ENCODE assay signal across 7 mouse cellular contexts in the genomic region with DNA sequence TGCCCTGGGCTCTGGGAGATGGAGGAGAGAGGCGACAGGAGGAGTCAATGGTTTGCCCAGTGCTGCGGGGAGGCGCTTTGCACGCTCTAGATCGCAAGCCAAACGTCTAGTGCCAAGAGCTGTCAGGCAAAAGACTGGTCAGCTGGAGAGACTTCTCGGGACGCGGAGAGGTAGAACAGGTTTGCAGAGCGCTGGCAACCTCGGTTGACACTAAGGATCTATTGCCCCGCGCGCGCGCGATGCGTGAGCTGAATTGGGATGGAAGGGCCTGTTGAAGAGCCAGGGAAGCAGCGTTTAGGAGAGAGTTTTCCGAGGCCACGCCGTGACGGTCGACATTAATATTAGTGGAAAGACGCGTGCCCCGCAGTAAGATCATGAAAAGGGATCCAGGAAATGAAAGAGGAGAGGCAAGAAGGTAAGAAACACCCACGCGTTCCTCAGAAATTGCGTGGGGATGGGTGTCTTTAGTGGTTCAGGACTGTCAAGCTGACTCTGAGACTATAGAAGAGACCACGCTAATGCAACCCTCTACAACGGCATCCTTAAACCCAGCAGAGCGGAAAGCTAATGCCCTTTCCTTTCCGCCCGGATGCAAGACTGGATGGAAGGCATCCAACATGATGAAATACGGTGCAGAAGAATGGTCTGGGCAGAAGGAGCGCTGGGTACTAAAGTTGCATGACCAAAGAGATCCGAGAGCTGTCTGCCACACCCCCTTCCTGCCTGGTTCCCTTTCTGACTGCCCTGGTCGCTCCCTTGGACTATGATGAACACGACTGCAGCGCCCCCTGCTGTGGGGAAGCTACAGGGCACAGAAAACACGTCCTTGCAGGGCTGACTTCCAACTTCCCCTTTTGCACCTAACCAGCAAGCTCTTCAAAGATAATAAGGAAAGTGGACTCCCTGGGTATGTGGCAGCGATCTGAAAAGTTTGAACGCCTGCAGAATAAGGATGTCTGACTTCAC. TPM values are rescaled to one million over a fixed set of nuclear protein-coding genes. Genes with fewer than 3 reads are reported as not detected.
A peak's percentile ranks its signal among the peaks of the same experiment; 100 is the strongest.
DNase-seq lines count a peak whose midpoint lies in the region; ATAC-seq lines count a peak whose summit lies in the region.

No protein-coding gene starts in this region.

- DNase-seq in adrenal gland, postnatal 10 days, result peak; percentile 97
- DNase-seq in embryonic facial prominence, embryonic 10.5 days (ENCODE audit: low spot score), result peak; percentile 95
- peak; percentile 81 for DNase-seq in kidney, adult 11 months
- peak; percentile 97 for DNase-seq in limb, embryonic 10.5 days (ENCODE audit: low spot score)
- DNase-seq in spleen, adult 12 weeks (ENCODE audit: low spot score), result peak; percentile 60

- under 1% methylated on average over 44 of the region's 44 CpGs for WGBS in embryonic facial prominence, embryonic 10.5 days
- 1% methylated on average over 44 of the region's 44 CpGs for WGBS in limb, embryonic 10.5 days
- under 1% methylated on average over 44 of the region's 44 CpGs for WGBS in midbrain, embryonic 13.5 days

- peak overlapping the region; percentile 84 for H3K9ac ChIP-seq in midbrain, embryonic 13.5 days (replicated peaks)

- H3K4me2 ChIP-seq in midbrain, embryonic 13.5 days (replicated peaks), result peak overlapping the region; percentile 71

- H3K9me3 ChIP-seq in embryonic facial prominence, embryonic 10.5 days, result no peaks in the 10 kb centered on the region
- no peaks in the 10 kb centered on the region for H3K9me3 ChIP-seq in limb, embryonic 10.5 days (replicated peaks)
- H3K9me3 ChIP-seq in midbrain, embryonic 13.5 days, result no peaks in the 10 kb centered on the region

- peak; percentile 81 for ATAC-seq in granulocyte monocyte progenitor cell, adult 5-6 weeks (replicated peaks; ENCODE audit: poor library complexity, severe bottlenecking)
- peak; percentile 80 for ATAC-seq in midbrain, embryonic 13.5 days

- peaks cover 9% of the 10 kb centered on the region for H3K27me3 ChIP-seq in embryonic facial prominence, embryonic 10.5 days (replicated peaks; ENCODE audit: low read depth, poor library complexity, severe bottlenecking)
- 0 out of 2 replicates have a peak, but pooled peaks cover 7% of the 10 kb centered on the region for H3K27me3 ChIP-seq in limb, embryonic 10.5 days (ENCODE audit: low read depth, poor library complexity, severe bottlenecking)
- H3K27me3 ChIP-seq in midbrain, embryonic 13.5 days, result no peaks in the 10 kb centered on the region; the same call in 1 of the 2 replicates

- H3K27ac ChIP-seq in embryonic facial prominence, embryonic 10.5 days (replicated peaks), result peak overlapping the region; percentile 90
- H3K27ac ChIP-seq in limb, embryonic 10.5 days, result peak overlapping the region; percentile 91
- H3K27ac ChIP-seq in midbrain, embryonic 13.5 days, result peak overlapping the region; percentile 91

- peak overlapping the region; percentile 85 for H3K4me3 ChIP-seq in embryonic facial prominence, embryonic 10.5 days
- H3K4me3 ChIP-seq in limb, embryonic 10.5 days, result peak overlapping the region; percentile 81
- H3K4me3 ChIP-seq in midbrain, embryonic 13.5 days (replicated peaks), result peak overlapping the region; percentile 76

- peaks cover 24% of the 10 kb centered on the region for H3K4me1 ChIP-seq in embryonic facial prominence, embryonic 10.5 days
- peaks cover 38% of the 10 kb centered on the region for H3K4me1 ChIP-seq in limb, embryonic 10.5 days
- peaks cover 38% of the 10 kb centered on the region for H3K4me1 ChIP-seq in midbrain, embryonic 13.5 days (replicated peaks)

- no peaks in the 10 kb centered on the region for H3K36me3 ChIP-seq in embryonic facial prominence, embryonic 10.5 days (replicated peaks)
- H3K36me3 ChIP-seq in limb, embryonic 10.5 days, result no peaks in the 10 kb centered on the region
- no peaks in the 10 kb centered on the region for H3K36me3 ChIP-seq in midbrain, embryonic 13.5 days

RNA-seq across cellular contexts. Expression of a gene that starts 0.7 kb away (rescaled TPM):
- 1 to 10 TPM; 8.7 to 9.7 TPM for total RNA-seq in adrenal gland, postnatal 10 days (2021)
- 7.7 and 8.5 TPM in 2 replicates for polyA plus RNA-seq in embryonic facial prominence, embryonic 10.5 days (2016; fragmentation: Nextera tagmentation; extraction: Ambion mirVana)
- total RNA-seq in granulocyte monocyte progenitor cell, adult 5-6 weeks (2014; fragmentation: Nextera tagmentation), result 1.6 and 3.9 TPM in 2 replicates
- total RNA-seq in granulocyte monocyte progenitor cell, adult 5-6 weeks (2017), result 0.73 and 0.82 TPM in 2 replicates
- polyA plus RNA-seq in limb, embryonic 10.5 days (2016; fragmentation: Nextera tagmentation; extraction: Ambion mirVana), result 6.1 and 10.1 TPM in 2 replicates
- 8.3 and 9.2 TPM in 2 replicates for polyA plus RNA-seq in midbrain, embryonic 13.5 days (2015; fragmentation: Nextera tagmentation; extraction: Ambion mirVana)

Comparison
In these comparisons a context has a peak if more than half of its experiments do, and no peak if none do; other contexts are left out.
1. Peak in every context shown above with its lines: DNase-seq, ATAC-seq, H3K4me3 ChIP-seq and H3K27ac ChIP-seq.